Mouse (Mus musculus): ENCODE results near the gene Wnt16. TPM values are rescaled to one million over a fixed set of nuclear protein-coding genes. Genes with fewer than 3 reads are reported as not detected.
"Not testable (repeated sequence)": the region's sequence is repeated elsewhere in the genome, so short reads cannot be mapped to it uniquely, and the experiment has no call there.

Gene Wnt16
- total RNA-seq (2021), result 1 to 10 TPM in 1 of 2 experiments, under 1 TPM in 1; 0.69 to 2.5 TPM
- long read RNA-seq, experiment 1, result 0 reads
- long read RNA-seq, experiment 2, partial matches to known transcripts, result 0 of 1 reads
- long read RNA-seq, experiment 2, other reads (novel, unspliced or antisense), result 0 of 1 reads

GRCm38 (mm10) chr6:22288004-22288736, at the start of gene Wnt16:
TSS of gene Wnt16 (plus strand) at chr6:22288227.
- DNase-seq, result peak; percentile 20

- DNase-seq, result no peak
Observed at GRCm38 (mm10) chr6:22243321-22243720, 44.7 kb upstream of the Wnt16 start.

- DNase-seq, result no peak
Observed at GRCm38 (mm10) chr6:22246696-22247095, 41.3 kb upstream of the Wnt16 start.

DNA sequence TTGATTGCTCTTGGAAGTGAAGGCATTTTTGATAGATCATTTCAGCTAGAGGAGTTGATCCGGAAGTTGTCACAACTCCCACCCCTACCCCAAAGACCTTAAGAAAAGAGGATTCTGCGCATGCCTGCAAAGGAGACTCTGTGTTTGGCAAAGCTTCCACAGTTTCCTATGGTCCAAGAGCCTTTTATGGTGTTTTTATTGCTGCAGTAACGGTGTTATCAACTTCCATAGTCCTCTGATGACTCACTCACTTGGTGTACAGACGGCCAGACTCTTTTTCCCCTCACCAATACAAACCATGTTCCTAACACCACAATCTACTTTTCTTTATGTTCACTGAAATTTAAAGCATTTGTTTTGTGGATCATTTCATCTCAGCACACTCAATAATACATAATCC, 29.2 kb upstream of the Wnt16 start:
- no peak for DNase-seq

DNA sequence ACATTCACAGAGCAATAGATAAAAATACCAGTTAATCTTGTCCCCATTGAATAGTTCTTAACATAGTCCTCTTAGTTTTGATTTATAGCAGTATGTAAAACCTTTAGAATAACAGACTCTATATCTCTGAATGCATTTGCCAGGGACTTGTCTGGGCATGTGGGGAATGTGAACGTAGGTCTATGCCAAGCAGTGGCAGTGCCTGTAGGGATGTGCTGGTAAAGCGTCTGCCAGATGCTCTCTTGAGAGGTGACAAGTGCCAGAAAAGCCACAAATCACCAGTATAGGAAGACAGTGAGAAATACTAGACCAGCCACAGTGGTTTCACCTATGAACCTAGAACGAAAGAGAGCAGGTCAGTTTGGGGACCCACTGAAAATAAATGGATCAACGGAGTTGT, 25.5 kb upstream of the Wnt16 start:
- DNase-seq, result no peak

DNA sequence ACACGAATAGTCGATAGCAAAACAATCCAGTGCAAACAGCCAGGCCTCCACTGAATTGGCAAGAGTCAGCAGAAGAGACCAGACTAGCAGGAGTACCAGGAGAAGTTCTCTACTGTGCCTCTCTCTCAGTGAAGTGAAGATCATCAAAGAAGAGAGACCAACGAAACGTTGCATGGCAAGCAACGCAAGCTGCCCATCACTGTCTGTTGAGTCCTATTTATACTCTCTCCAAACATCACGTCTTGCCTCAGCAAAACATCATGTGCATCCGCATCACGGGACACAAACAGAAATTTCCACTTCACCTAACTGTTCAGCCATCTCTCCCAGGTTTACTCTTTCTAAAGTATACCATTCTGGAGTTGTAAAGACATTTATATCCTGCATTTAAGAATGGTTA, 23.9 kb upstream of the Wnt16 start:
- not testable (repeated sequence) for DNase-seq

DNA sequence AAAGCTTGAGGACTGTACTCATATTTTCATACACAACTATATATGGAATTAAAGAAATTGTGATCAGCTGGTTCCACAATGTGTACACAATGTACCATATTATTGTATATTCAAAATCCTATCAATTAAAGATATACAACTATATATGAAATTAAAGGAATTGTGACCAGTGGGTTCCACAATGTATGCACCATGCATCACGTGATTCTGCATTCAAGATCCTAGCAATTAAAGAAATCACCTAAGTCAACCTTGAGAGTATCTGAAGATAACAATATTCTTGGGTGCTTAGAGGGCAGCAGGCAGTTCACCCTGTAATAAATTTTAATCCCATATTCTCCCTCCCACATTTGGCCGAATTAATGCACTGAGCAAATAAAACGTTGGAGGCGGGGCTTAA, 22.0 kb upstream of the Wnt16 start:
- DNase-seq, result no peak

DNA sequence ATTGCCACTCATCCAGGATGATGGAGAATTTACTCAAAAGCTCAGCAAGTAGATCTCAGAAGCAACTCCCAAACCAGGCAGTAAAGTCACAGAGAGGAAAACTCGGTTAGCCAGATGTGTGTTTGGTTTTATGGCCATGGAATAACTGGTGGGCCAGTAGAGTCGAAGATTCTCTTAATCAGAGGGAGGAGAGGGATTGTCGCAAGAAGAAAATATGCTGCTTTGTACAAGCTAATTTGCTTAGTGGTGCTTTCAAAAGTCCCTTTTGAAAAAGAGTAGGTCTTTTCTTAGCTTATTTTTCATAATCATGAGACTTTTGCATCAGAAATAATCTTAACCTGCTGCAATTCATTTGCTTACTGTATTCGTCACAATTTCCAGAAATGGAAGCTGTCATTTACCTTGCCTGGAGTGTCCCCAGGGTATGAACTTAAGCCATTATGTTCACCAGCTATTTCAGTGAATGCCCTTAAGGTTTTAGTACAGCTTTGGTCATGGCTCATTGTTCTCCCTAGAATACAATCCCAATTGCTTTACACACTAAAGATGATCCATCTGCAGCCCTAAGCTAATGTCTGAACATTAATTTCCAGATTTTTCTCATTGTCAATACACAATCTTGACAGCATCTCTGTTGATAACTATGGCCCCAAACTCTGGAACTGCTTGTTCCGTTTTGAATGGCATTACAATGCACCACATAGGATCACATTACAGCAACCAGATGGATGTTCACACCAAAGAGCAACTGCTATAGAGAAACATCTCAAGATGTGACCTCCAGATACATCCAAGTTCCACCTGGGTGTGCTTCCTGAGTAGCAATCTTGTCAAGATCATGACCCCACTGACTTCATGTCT, 20.0 kb upstream of the Wnt16 start:
- DNase-seq, result no peak

GRCm38 (mm10) chr6:22268677-22269076, 19.4 kb upstream of the Wnt16 start:
- DNase-seq, result no peak

- DNase-seq, result peak; percentile 62
Observed at GRCm38 (mm10) chr6:22269840-22270521, 18.0 kb upstream of the Wnt16 start.

- no peak for DNase-seq
Observed at GRCm38 (mm10) chr6:22277941-22278340, 10.1 kb upstream of the Wnt16 start.

GRCm38 (mm10) chr6:22280217-22280861, 7.7 kb upstream of the Wnt16 start:
- DNase-seq, result peak; percentile 79

DNA sequence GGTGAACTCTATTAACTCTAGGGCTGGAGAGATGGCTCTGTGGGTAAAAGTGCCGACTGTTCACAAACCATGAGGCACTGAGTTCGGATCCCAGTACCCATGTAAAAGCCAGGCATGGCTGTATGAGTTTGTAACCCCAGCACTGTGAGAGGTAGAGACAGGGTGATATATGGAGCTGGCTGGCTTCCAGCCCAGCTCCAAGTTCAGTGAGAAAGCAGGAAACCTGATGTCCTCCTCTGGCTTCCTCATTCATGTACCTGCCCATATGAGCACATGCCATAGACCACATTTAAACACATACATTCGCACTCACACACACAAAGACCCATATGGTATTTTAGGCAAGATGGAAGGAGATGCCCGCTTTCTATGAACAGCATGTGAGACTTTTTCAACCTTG, 5.6 kb upstream of the Wnt16 start:
- DNase-seq, result no peak

- DNase-seq, result peak; percentile 26
Observed at GRCm38 (mm10) chr6:22288737-22289460, 872 bp downstream of the Wnt16 start.

- DNase-seq, result no peak
Observed at GRCm38 (mm10) chr6:22289461-22290021, 1.5 kb downstream of the Wnt16 start.

DNA sequence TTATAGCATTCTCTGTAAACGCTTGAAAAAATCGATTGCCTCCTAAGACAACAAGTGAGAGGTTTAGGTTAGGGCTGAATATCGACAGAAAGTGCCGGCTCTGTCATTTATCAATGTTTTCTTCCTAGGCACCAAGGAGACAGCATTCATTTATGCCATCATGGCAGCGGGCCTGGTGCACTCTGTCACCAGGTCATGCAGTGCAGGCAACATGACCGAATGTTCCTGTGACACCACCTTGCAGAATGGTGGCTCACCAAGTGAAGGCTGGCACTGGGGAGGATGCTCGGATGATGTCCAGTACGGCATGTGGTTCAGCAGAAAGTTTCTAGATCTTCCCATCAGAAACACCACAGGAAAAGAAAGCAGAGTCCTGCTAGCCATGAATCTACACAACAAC, 2.8 kb downstream of the Wnt16 start:
- no peak for DNase-seq

GRCm38 (mm10) chr6:22292056-22292455, 4.0 kb downstream of the Wnt16 start:
- no peak for DNase-seq

DNA sequence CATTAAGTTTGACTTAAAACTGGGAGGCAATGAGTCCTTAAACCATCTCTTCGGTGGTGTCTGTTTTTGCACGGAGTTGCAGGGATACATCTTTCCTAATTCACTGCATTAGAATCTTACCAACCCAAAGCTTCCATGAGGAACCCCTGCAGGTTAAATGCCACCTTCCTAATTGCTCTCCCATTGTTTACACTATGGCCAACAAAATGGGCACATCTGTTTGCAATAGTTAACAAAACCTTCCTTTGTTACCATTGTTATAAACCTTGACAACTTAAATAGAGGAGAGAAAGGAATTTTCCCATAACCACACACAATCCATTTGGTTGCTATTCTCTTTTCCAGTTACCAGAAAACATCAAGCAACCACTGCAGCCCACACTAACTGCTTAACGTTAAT, 5.9 kb downstream of the Wnt16 start:
- DNase-seq, result no peak

GRCm38 (mm10) chr6:22297028-22297427, 9.0 kb downstream of the Wnt16 start:
- DNase-seq, result no peak

DNA sequence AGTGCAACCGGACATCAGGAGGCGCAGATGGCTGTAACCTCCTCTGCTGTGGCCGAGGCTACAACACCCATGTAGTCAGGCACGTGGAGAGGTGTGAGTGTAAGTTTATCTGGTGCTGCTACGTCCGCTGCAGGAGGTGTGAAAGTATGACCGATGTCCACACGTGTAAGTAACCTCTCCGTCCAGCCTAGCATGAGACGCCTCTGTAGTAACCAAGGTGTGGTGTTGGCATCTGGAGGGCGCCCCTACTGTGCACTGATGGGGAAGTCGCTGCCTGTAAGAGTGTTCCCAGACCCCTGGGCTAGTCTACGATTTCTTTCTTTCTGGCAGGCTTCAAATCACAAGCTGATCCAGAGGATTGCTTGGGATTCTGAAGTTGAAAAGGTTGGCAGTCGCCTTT, 10.0 kb downstream of the Wnt16 start:
- no peak for DNase-seq

Data from adrenal gland, postnatal 10 days (tissue).